Mouse (Mus musculus): ENCODE measurements around the gene Aak1. TPM values are rescaled to one million over a fixed set of nuclear protein-coding genes. Genes with fewer than 3 reads are reported as not detected.
A peak's percentile ranks its signal among the peaks of the same experiment; 100 is the strongest.

Gene Aak1
- polyA plus RNA-seq, 1 experiment from 2014 or later = 45.1 TPM

- 82% methylated on average over 6 of the region's 6 CpGs for WGBS
- no peak overlapping the region for H3K4me3 ChIP-seq
- no peaks in the 10 kb centered on the region for H3K4me1 ChIP-seq (replicated peaks)
- no peak for ATAC-seq (ENCODE audit: low FRiP score, low read depth)
- H3K36me3 ChIP-seq = peaks cover 35% of the 10 kb centered on the region
- no peak overlapping the region for H3K4me2 ChIP-seq
- no peak overlapping the region for H3K9ac ChIP-seq
- no peak overlapping the region for H3K27ac ChIP-seq (replicated peaks)
- H3K27me3 ChIP-seq = no peaks in the 10 kb centered on the region
- H3K9me3 ChIP-seq = no peaks in the 10 kb centered on the region
These were observed 129.6 kb downstream of the Aak1 start for GRCm38 (mm10) chr6:86978909-86979265.

- H3K9me3 ChIP-seq = no peaks in the 10 kb centered on the region
- no peak overlapping the region for H3K9ac ChIP-seq
- no peak overlapping the region for H3K4me2 ChIP-seq
- no peak overlapping the region for H3K4me3 ChIP-seq
- no peaks in the 10 kb centered on the region for H3K27me3 ChIP-seq
- WGBS = 92% methylated on average over 2 of the region's 2 CpGs
- no peak overlapping the region for H3K27ac ChIP-seq (replicated peaks)
- ATAC-seq (ENCODE audit: low FRiP score, low read depth) = no peak
- H3K4me1 ChIP-seq (replicated peaks) = no peaks in the 10 kb centered on the region
- H3K36me3 ChIP-seq = peaks cover 42% of the 10 kb centered on the region
These were observed 131.9 kb downstream of the Aak1 start for GRCm38 (mm10) chr6:86981206-86981605.

- WGBS = 90% methylated on average over 8 of the region's 8 CpGs
- Histone ChIP-seq H3K9me3 (no peaks in the 10 kb centered on the region), H3K27me3 (no peaks in the 10 kb centered on the region), H3K4me3 (no peak overlapping the region), H3K4me2 (no peak overlapping the region), H3K4me1 (replicated peaks) (no peaks in the 10 kb centered on the region), H3K9ac (no peak overlapping the region), H3K36me3 (peaks cover 43% of the 10 kb centered on the region), H3K27ac (replicated peaks) (no peak overlapping the region)
- ATAC-seq (ENCODE audit: low FRiP score, low read depth) = no peak
These were observed 136.2 kb downstream of the Aak1 start for GRCm38 (mm10) chr6:86985314-86986106.

GRCm38 (mm10) chr6:86989576-86989975 lies 140.3 kb downstream of the Aak1 start:
- Histone ChIP-seq H3K4me1 (replicated peaks) (no peaks in the 10 kb centered on the region), H3K4me3 (no peak overlapping the region), H3K4me2 (no peak overlapping the region), H3K9me3 (no peaks in the 10 kb centered on the region), H3K27ac (replicated peaks) (no peak overlapping the region), H3K9ac (no peak overlapping the region), H3K27me3 (no peaks in the 10 kb centered on the region), H3K36me3 (peaks cover 36% of the 10 kb centered on the region)
- ATAC-seq (ENCODE audit: low FRiP score, low read depth) = no peak
- 86% methylated on average over 6 of the region's 6 CpGs for WGBS

- H3K27me3 ChIP-seq = no peaks in the 10 kb centered on the region
- H3K9me3 ChIP-seq = no peaks in the 10 kb centered on the region
- no peak overlapping the region for H3K27ac ChIP-seq (replicated peaks)
- no peak overlapping the region for H3K4me2 ChIP-seq
- no peak overlapping the region for H3K9ac ChIP-seq
- WGBS = 84% methylated on average over 3 of the region's 3 CpGs
- ATAC-seq (ENCODE audit: low FRiP score, low read depth) = no peak
- H3K4me1 ChIP-seq (replicated peaks) = no peaks in the 10 kb centered on the region
- no peak overlapping the region for H3K4me3 ChIP-seq
- H3K36me3 ChIP-seq = peaks cover 35% of the 10 kb centered on the region
These were observed 141.7 kb downstream of the Aak1 start for GRCm38 (mm10) chr6:86991041-86991440.

- no peaks in the 10 kb centered on the region for H3K27me3 ChIP-seq
- no peaks in the 10 kb centered on the region for H3K4me1 ChIP-seq (replicated peaks)
- peaks cover 41% of the 10 kb centered on the region for H3K36me3 ChIP-seq
- H3K9me3 ChIP-seq = no peaks in the 10 kb centered on the region
- H3K4me3 ChIP-seq = no peak overlapping the region
- no peak overlapping the region for H3K9ac ChIP-seq
- WGBS = 91% methylated on average over 8 of the region's 8 CpGs
- no peak for ATAC-seq (ENCODE audit: low FRiP score, low read depth)
- H3K4me2 ChIP-seq = no peak overlapping the region
- no peak overlapping the region for H3K27ac ChIP-seq (replicated peaks)
These were observed 143.0 kb downstream of the Aak1 start for GRCm38 (mm10) chr6:86992349-86992748.

GRCm38 (mm10) chr6:86994254-86994653 lies 144.9 kb downstream of the Aak1 start:
- 88% methylated on average over 4 of the region's 4 CpGs for WGBS
- H3K4me3 ChIP-seq = no peak overlapping the region
- H3K27ac ChIP-seq (replicated peaks) = no peak overlapping the region
- no peaks in the 10 kb centered on the region for H3K27me3 ChIP-seq
- no peak for ATAC-seq (ENCODE audit: low FRiP score, low read depth)
- no peaks in the 10 kb centered on the region for H3K4me1 ChIP-seq (replicated peaks)
- H3K9me3 ChIP-seq = no peaks in the 10 kb centered on the region
- H3K36me3 ChIP-seq = peaks cover 32% of the 10 kb centered on the region
- no peak overlapping the region for H3K4me2 ChIP-seq
- H3K9ac ChIP-seq = no peak overlapping the region

GRCm38 (mm10) chr6:86996629-86997307 lies 147.5 kb downstream of the Aak1 start:
- H3K27me3 ChIP-seq = no peaks in the 10 kb centered on the region
- H3K4me1 ChIP-seq (replicated peaks) = no peaks in the 10 kb centered on the region
- no peak for ATAC-seq (ENCODE audit: low FRiP score, low read depth)
- no peaks in the 10 kb centered on the region for H3K9me3 ChIP-seq
- 73% methylated on average over 5 of the region's 5 CpGs for WGBS
- H3K9ac ChIP-seq = no peak overlapping the region
- peaks cover 22% of the 10 kb centered on the region for H3K36me3 ChIP-seq
- no peak overlapping the region for H3K4me3 ChIP-seq
- no peak overlapping the region for H3K27ac ChIP-seq (replicated peaks)
- H3K4me2 ChIP-seq = no peak overlapping the region

GRCm38 (mm10) chr6:86997360-86997759 lies 148.0 kb downstream of the Aak1 start:
- Histone ChIP-seq H3K4me2 (no peak overlapping the region), H3K27me3 (no peaks in the 10 kb centered on the region), H3K9me3 (no peaks in the 10 kb centered on the region), H3K4me3 (no peak overlapping the region), H3K36me3 (peaks cover 19% of the 10 kb centered on the region; the same call in 1 of the 2 replicates), H3K9ac (no peak overlapping the region), H3K27ac (replicated peaks) (no peak overlapping the region), H3K4me1 (replicated peaks) (no peaks in the 10 kb centered on the region)
- WGBS = 90% methylated on average over 6 of the region's 6 CpGs
- ATAC-seq (ENCODE audit: low FRiP score, low read depth) = no peak

- WGBS = 95% methylated on average over 6 of the region's 6 CpGs
- Histone ChIP-seq H3K36me3 (peaks cover 9% of the 10 kb centered on the region; the same call in 1 of the 2 replicates), H3K27ac (replicated peaks) (0 out of 2 replicates have a peak overlapping the region, but pooled peaks have one; percentile 31), H3K9ac (no peak overlapping the region), H3K4me1 (replicated peaks) (no peaks in the 10 kb centered on the region), H3K4me3 (no peak overlapping the region), H3K4me2 (no peak overlapping the region), H3K9me3 (no peaks in the 10 kb centered on the region), H3K27me3 (no peaks in the 10 kb centered on the region)
- no peak for ATAC-seq (ENCODE audit: low FRiP score, low read depth)
These were observed 152.7 kb downstream of the Aak1 start for GRCm38 (mm10) chr6:87001995-87002394.

GRCm38 (mm10) chr6:87002521-87003055 lies 153.3 kb downstream of the Aak1 start:
- 0 out of 2 replicates have a peak overlapping the region, but pooled peaks have one; percentile 31 for H3K27ac ChIP-seq (replicated peaks)
- 45% methylated on average over 8 of the region's 8 CpGs for WGBS
- no peaks in the 10 kb centered on the region for H3K27me3 ChIP-seq
- H3K9me3 ChIP-seq = no peaks in the 10 kb centered on the region
- H3K4me3 ChIP-seq = no peak overlapping the region
- peaks cover 3% of the 10 kb centered on the region; the same call in 1 of the 2 replicates for H3K36me3 ChIP-seq
- ATAC-seq (ENCODE audit: low FRiP score, low read depth) = peak; percentile 45; the same call in 1 of the 2 replicates
- H3K4me1 ChIP-seq (replicated peaks) = no peaks in the 10 kb centered on the region
- H3K4me2 ChIP-seq = no peak overlapping the region
- H3K9ac ChIP-seq = no peak overlapping the region

GRCm38 (mm10) chr6:87004099-87004498 lies 154.8 kb downstream of the Aak1 start:
- Histone ChIP-seq H3K4me1 (replicated peaks) (peaks cover 2% of the 10 kb centered on the region), H3K9ac (no peak overlapping the region), H3K4me3 (no peak overlapping the region), H3K4me2 (no peak overlapping the region), H3K27ac (replicated peaks) (no peak overlapping the region), H3K9me3 (no peaks in the 10 kb centered on the region), H3K27me3 (no peaks in the 10 kb centered on the region), H3K36me3 (no peaks in the 10 kb centered on the region)
- WGBS = 70% methylated on average over 2 of the region's 2 CpGs
- ATAC-seq (ENCODE audit: low FRiP score, low read depth) = no peak

Measured in hindbrain, embryonic 15.5 days (tissue).